Mouse (Mus musculus) forebrain, embryonic 12.5 days (tissue): Measurements from ENCODE around the gene Nemp1. TPM values are rescaled to one million over a fixed set of nuclear protein-coding genes. Genes with fewer than 3 reads are reported as not detected.

ENCODE experiments used
- ATAC-seq: fragments of 200-750 bp; cut with Nextera tagmentation; 2 replicates; pipeline ENCODE4 v1.8.0; 2017; ENCODE audit warnings: moderate TSS enrichment; ENCODE audit not compliant: low FRiP score
- H3K27ac ChIP-seq: fragments of 300-500 bp; sonication (generic); 2 replicates; pipeline ENCODE4 v1.5.1; 2016; ENCODE audit warnings: mild to moderate bottlenecking
- H3K27me3 ChIP-seq: fragments of 300-500 bp; sonication (generic); 2 replicates; pipeline ENCODE4 v1.6.1; 2016; ENCODE audit warnings: mild to moderate bottlenecking
- H3K36me3 ChIP-seq: fragments of 300-500 bp; sonication (generic); replicated peaks from 2 replicates; pipeline ENCODE4 v1.6.1; 2016; ENCODE audit warnings: mild to moderate bottlenecking
- H3K4me1 ChIP-seq: fragments of 300-500 bp; sonication (generic); 2 replicates; pipeline ENCODE4 v1.6.1; 2016
- H3K4me2 ChIP-seq: fragments of 300-500 bp; sonication (generic); 2 replicates; pipeline ENCODE4 v1.6.1; 2016; ENCODE audit warnings: mild to moderate bottlenecking, moderate library complexity
- H3K4me3 ChIP-seq: fragments of 300-500 bp; sonication (generic); replicated peaks from 2 replicates; pipeline ENCODE4 v1.5.1; 2016; ENCODE audit warnings: mild to moderate bottlenecking
- H3K9ac ChIP-seq: fragments of 300-500 bp; sonication (generic); 2 replicates; pipeline ENCODE4 v1.6.1; 2016; ENCODE audit warnings: mild to moderate bottlenecking
- H3K9me3 ChIP-seq: fragments of 300-500 bp; sonication (generic); 2 replicates; pipeline ENCODE4 v1.6.1; 2016
- whole genome bisulfite sequencing: fragments of 180-500 bp; shearing (Covaris S2); methylation state at CpG from one replicate; pipeline ENCODE4 v1.1.7; 2016; 5-methylcytosine and 5-hydroxymethylcytosine counted together
- polyA plus RNA-seq: library from polyadenylated mRNA; unstranded; fragments of >200 nt; fragmentation: Nextera tagmentation; extraction: Ambion mirVana; gene quantifications from 2 replicates; pipeline ENCODE4 v1.2.1, GENCODE M21; 2016

Nemp1 gene
- polyA plus RNA-seq, 1 experiment from 2014 or later = 10.0 TPM

GRCm38 (mm10) chr10:127721671-127722418 lies 55.1 kb downstream of the Nemp1 start:
- Histone ChIP-seq H3K27ac (0 out of 2 replicates have a peak overlapping the region, but pooled peaks have one; percentile 43), H3K27me3 (peaks cover 64% of the 10 kb centered on the region)

GRCm38 (mm10) chr10:127724178-127724577 lies 57.5 kb downstream of the Nemp1 start, which contains the start of gene Tac2:
TSS of gene Tac2 (plus strand) at chr10:127724478.
- Histone ChIP-seq H3K27me3 (peaks cover 85% of the 10 kb centered on the region), H3K36me3 (no peaks in the 10 kb centered on the region), H3K4me3 (no peak within 1 kb of the TSS), H3K9me3 (no peaks in the 10 kb centered on the region), H3K4me2 (no peak within 1 kb of the TSS), H3K9ac (no peak within 1 kb of the TSS), H3K4me1 (peaks cover 31% of the 10 kb centered on the region), H3K27ac (no peak within 1 kb of the TSS)
- WGBS = 86% methylated on average over 3 of the region's 3 CpGs
- ATAC-seq = no peak

More at GRCm38 (mm10) chr10:127721671-127722418, 55.1 kb downstream of the Nemp1 start:
- Histone ChIP-seq H3K4me3 (peak overlapping the region; percentile 13; the same call in 1 of the 2 replicates), H3K4me2 (peak overlapping the region; percentile 36), H3K9me3 (no peaks in the 10 kb centered on the region), H3K4me1 (peaks cover 31% of the 10 kb centered on the region), H3K36me3 (no peaks in the 10 kb centered on the region), H3K9ac (peak overlapping the region; percentile 29; the same call in 1 of the 2 replicates)
- ATAC-seq = peak; percentile 62; the same call in 1 of the 2 replicates
- WGBS = 16% methylated on average over 20 of the region's 20 CpGs

DNA sequence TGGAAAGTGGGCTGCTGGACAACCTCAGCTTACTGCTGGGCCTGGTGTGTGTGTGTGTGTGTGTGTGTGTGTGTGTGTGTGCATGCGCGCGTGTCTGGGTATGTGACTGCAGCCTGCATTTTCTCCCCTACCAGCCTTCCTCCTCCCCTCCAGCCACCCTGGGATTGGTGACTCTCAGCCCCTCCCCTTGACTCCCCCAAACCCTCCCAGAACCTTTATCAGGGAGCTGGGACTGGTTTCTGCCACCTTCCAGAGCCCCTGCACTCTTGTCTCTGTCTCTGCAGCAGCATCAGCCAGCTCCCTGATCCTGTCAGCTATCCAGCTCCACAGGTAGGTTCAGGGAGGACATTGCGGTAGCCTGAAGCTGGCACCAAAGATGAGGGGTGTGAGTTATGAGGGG lies 58.4 kb downstream of the Nemp1 start:
- Histone ChIP-seq H3K9me3 (no peaks in the 10 kb centered on the region), H3K36me3 (no peaks in the 10 kb centered on the region), H3K4me1 (peaks cover 31% of the 10 kb centered on the region), H3K27me3 (peaks cover 84% of the 10 kb centered on the region), H3K27ac (no peak overlapping the region), H3K4me3 (no peak overlapping the region), H3K4me2 (no peak overlapping the region), H3K9ac (no peak overlapping the region)
- 68% methylated on average over 4 of the region's 4 CpGs for WGBS
- no peak for ATAC-seq

GRCm38 (mm10) chr10:127728437-127728836 lies 61.7 kb downstream of the Nemp1 start:
- Histone ChIP-seq H3K27me3 (peaks cover 85% of the 10 kb centered on the region), H3K36me3 (no peaks in the 10 kb centered on the region)
- 80% methylated on average over 8 of the region's 8 CpGs for whole genome bisulfite sequencing

GRCm38 (mm10) chr10:127730285-127730932 lies 63.7 kb downstream of the Nemp1 start:
- no peaks in the 10 kb centered on the region for H3K36me3 ChIP-seq
- ATAC-seq = no peak
- H3K27me3 ChIP-seq = peaks cover 88% of the 10 kb centered on the region
- peaks cover 13% of the 10 kb centered on the region for H3K4me1 ChIP-seq
- no peak overlapping the region for H3K4me3 ChIP-seq
- H3K9me3 ChIP-seq = no peaks in the 10 kb centered on the region
- no peak overlapping the region for H3K9ac ChIP-seq
- WGBS = 54% methylated on average over 11 of the region's 11 CpGs
- H3K4me2 ChIP-seq = no peak overlapping the region; the same call in 1 of the 2 replicates
- no peak overlapping the region for H3K27ac ChIP-seq

More at GRCm38 (mm10) chr10:127728437-127728836, 61.7 kb downstream of the Nemp1 start:
- Histone ChIP-seq H3K4me2 (no peak overlapping the region), H3K27ac (no peak overlapping the region), H3K9me3 (no peaks in the 10 kb centered on the region), H3K9ac (no peak overlapping the region), H3K4me1 (peaks cover 14% of the 10 kb centered on the region), H3K4me3 (no peak overlapping the region)
- no peak for ATAC-seq

GRCm38 (mm10) chr10:127730933-127731310 lies 64.2 kb downstream of the Nemp1 start:
- Histone ChIP-seq H3K36me3 (no peaks in the 10 kb centered on the region), H3K4me2 (peak overlapping the region; percentile 4; the same call in 1 of the 2 replicates), H3K9ac (no peak overlapping the region), H3K4me3 (no peak overlapping the region), H3K27me3 (peaks cover 85% of the 10 kb centered on the region), H3K4me1 (peaks cover 13% of the 10 kb centered on the region), H3K27ac (no peak overlapping the region), H3K9me3 (no peaks in the 10 kb centered on the region)
- peak; percentile 36; the same call in 1 of the 2 replicates for ATAC-seq
- WGBS = 8% methylated on average over 9 of the region's 9 CpGs

- Histone ChIP-seq H3K36me3 (no peaks in the 10 kb centered on the region), H3K4me2 (no peak overlapping the region), H3K27me3 (peaks cover 85% of the 10 kb centered on the region), H3K4me3 (no peak overlapping the region), H3K4me1 (peaks cover 13% of the 10 kb centered on the region), H3K9ac (no peak overlapping the region), H3K27ac (no peak overlapping the region), H3K9me3 (no peaks in the 10 kb centered on the region)
- WGBS = 38% methylated on average over 5 of the region's 5 CpGs
- ATAC-seq = no peak
Observed at GRCm38 (mm10) chr10:127731397-127731796, 64.7 kb downstream of the Nemp1 start.

GRCm38 (mm10) chr10:127734434-127734833 lies 67.7 kb downstream of the Nemp1 start:
- Histone ChIP-seq H3K27ac (no peak overlapping the region), H3K4me2 (no peak overlapping the region), H3K4me1 (peaks cover 16% of the 10 kb centered on the region), H3K9ac (no peak overlapping the region), H3K36me3 (no peaks in the 10 kb centered on the region), H3K27me3 (peaks cover 65% of the 10 kb centered on the region), H3K4me3 (no peak overlapping the region), H3K9me3 (no peaks in the 10 kb centered on the region)
- ATAC-seq = no peak
- WGBS = 60% methylated on average over 5 of the region's 5 CpGs

DNA sequence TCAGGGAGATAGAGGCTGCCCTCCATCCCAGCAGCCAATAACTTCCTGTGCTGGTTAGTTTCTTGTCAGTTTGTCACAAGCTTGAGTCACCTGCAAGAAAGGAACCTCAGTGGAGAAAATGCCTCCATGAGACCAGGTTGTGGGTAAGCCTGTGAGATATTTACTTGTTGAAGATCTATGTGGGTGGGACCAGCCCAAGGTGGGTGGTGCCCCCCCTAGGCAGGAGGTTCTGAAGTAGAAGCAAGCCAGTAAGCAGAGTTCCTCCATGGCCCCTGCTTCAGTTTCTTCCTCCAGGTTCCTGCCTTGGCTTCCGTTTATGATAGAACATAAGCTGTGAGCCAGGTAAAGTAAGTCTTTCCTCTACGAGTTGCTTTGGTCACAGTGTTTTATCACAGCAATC lies 69.6 kb downstream of the Nemp1 start:
- Histone ChIP-seq H3K27ac (no peak overlapping the region), H3K4me2 (no peak overlapping the region), H3K9ac (no peak overlapping the region), H3K27me3 (peaks cover 49% of the 10 kb centered on the region), H3K9me3 (no peaks in the 10 kb centered on the region), H3K4me3 (no peak overlapping the region), H3K4me1 (peaks cover 15% of the 10 kb centered on the region), H3K36me3 (peaks cover under 1% of the 10 kb centered on the region; the same call in 1 of the 2 replicates)
- WGBS = 78% methylated on average over 2 of the region's 2 CpGs
- ATAC-seq = no peak

DNA sequence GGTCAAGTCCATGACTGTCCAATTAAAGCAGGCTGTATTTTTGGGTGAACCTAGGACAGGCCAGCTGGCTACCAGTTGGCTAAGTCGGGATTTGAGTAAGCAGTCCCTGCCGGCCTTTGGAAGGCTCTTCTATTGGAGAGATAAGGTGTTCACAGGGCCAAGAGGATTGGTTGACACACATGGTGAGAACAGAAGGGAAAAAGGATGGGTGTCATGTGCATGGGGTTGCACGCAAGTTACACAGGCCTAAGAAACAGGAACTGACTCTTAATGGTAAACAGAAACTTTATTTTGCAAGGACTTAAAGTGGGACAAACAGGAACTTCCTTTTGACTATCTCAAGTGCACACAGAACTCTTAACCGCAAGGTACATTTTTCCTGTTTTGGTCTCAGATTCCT lies 70.2 kb downstream of the Nemp1 start:
- H3K36me3 ChIP-seq = peaks cover 7% of the 10 kb centered on the region

DNA sequence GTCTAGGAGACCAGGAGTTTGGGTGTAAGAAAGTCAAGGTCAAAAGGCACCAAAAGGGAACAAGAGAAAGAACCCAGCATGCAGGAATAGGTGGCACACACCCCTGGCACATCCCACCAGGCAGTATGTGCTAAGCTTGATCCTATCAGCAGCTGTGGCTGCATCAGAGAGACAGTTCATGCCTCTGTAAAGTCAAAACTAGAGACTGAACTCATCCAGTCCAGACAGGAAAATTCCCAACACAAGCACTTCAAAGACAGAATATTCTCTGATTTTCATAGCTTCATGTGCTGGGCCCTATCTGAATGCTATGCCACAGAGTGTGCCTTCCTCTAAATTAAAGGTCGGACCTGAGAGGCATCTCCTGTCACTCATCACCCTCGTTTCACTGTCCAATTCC lies 70.9 kb downstream of the Nemp1 start:
- peaks cover 13% of the 10 kb centered on the region for H3K4me1 ChIP-seq
- H3K4me2 ChIP-seq = no peak overlapping the region
- no peak overlapping the region for H3K4me3 ChIP-seq
- WGBS = 23% methylated on average over 2 of the region's 2 CpGs
- peaks cover 13% of the 10 kb centered on the region for H3K36me3 ChIP-seq
- no peaks in the 10 kb centered on the region for H3K9me3 ChIP-seq
- peaks cover 38% of the 10 kb centered on the region for H3K27me3 ChIP-seq
- no peak for ATAC-seq
- H3K9ac ChIP-seq = no peak overlapping the region
- no peak overlapping the region for H3K27ac ChIP-seq

More for the DNA sequence above, 70.2 kb downstream of the Nemp1 start:
- no peaks in the 10 kb centered on the region for H3K9me3 ChIP-seq
- 84% methylated on average over 4 of the region's 4 CpGs for WGBS
- no peak for ATAC-seq
- H3K9ac ChIP-seq = no peak overlapping the region
- no peak overlapping the region for H3K27ac ChIP-seq
- peaks cover 42% of the 10 kb centered on the region for H3K27me3 ChIP-seq
- no peak overlapping the region for H3K4me3 ChIP-seq
- no peak overlapping the region for H3K4me2 ChIP-seq
- H3K4me1 ChIP-seq = peaks cover 13% of the 10 kb centered on the region

DNA sequence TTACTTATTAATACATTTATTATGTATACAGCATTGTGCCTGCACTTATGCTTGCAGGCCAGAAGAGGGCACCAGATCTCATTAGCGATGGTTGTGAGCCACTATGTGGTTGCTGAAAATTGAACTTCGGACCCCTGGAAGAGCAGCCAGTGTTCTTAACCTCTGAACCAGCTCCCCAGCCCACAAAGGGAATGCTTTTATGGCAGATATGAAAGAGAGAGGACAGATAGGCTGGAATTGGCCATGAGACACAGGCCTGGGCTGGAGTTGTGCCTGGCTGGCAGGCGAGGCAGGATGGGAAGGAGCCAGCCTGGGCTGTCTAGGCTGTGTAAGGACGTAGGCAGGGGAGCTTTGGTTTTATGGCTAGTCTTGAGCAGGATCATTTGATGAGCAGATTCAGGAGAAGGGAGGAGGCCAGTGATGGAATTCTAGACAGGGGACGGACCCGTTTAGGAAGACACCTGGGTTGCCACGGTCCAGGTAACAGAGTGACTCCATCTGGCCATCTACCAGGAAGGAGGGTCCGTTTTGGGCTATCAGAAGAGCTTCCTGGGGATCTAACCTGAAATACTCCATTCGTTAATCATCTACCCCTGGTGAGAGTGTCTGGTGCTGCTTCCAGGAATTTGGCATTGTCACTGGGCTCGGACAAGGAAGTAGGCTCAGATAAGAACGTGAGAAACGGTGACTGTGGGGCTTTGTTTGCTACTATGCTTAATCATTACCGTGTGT lies 71.6 kb downstream of the Nemp1 start:
- H3K4me3 ChIP-seq = no peak overlapping the region
- H3K27ac ChIP-seq = no peak overlapping the region
- peaks cover 13% of the 10 kb centered on the region for H3K4me1 ChIP-seq
- H3K27me3 ChIP-seq = peaks cover 31% of the 10 kb centered on the region
- peaks cover 21% of the 10 kb centered on the region for H3K36me3 ChIP-seq
- 54% methylated on average over 13 of the region's 13 CpGs for WGBS
- ATAC-seq = no peak
- H3K4me2 ChIP-seq = 0 out of 2 replicates have a peak overlapping the region, but pooled peaks have one; percentile 81
- H3K9me3 ChIP-seq = no peaks in the 10 kb centered on the region
- H3K9ac ChIP-seq = no peak overlapping the region
